Mouse (Mus musculus) lung, adult 18-20 months (tissue): Measurements from ENCODE around the gene Slc26a9.
"Not testable (repeated sequence)": the region's sequence is repeated elsewhere in the genome, so short reads cannot be mapped to it uniquely, and the experiment has no call there.

ENCODE experiments used
- DNase-seq, 2 experiments: peaks; one replicate each; pipeline ENCODE4 v3.0.0; 2022; ENCODE audit warnings: mixed read lengths in 2 of 2

Slc26a9 gene

DNA sequence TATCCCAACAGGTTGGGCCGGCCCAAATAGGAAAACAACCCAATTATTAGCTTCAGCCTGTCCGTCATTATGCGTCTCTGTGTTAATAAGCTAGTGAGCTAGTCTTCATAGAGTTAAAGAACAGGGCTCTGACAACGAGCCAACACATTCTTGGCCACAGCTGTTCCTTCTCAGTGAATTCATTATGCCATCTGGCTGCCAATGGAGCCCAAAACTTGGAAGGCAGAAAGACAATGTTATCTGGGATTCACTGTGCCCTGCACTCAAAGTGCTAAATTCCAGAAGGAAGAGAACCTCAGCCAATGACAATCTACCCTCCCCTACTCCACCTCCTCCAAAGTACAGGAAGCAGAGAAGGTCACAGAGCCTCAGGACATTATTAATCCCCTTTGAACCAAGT lies 26.8 kb downstream of the Slc26a9 start:
- no peak for DNase-seq

- no peak for DNase-seq
Measured at GRCm38 (mm10) chr1:131771440-131771839, 27.6 kb downstream of the Slc26a9 start.

DNA sequence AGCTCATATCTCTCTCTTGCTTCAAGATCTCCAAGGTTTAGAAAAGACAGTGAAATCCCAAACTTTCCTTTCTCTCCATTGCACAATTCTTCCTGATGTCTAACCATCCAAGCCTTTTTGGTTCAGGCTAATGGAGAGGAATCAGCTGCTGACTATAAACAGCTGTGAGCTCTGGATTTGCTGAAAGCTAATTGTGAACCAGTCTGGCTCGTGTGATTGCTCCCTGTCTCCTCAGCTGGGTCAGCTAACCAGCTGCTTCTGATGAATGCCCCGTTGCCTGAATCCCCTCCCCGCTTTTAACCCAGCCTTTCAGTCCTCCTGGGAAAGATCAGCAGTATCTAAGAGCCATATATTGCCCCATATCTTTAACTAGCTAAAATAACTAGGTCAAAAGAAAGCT lies 50.8 kb downstream of the Slc26a9 start:
- peak in 1 of 2 experiments; percentile 14 for DNase-seq

- no peak for DNase-seq
Measured at GRCm38 (mm10) chr1:131795171-131795570, 51.3 kb downstream of the Slc26a9 start.

- peak; percentile 77 to 86 for DNase-seq
Measured at GRCm38 (mm10) chr1:131797202-131797909, 53.5 kb downstream of the Slc26a9 start, which contains the start of gene Pm20d1. Pm20d1 (plus strand) TSS chr1:131797381.

DNA sequence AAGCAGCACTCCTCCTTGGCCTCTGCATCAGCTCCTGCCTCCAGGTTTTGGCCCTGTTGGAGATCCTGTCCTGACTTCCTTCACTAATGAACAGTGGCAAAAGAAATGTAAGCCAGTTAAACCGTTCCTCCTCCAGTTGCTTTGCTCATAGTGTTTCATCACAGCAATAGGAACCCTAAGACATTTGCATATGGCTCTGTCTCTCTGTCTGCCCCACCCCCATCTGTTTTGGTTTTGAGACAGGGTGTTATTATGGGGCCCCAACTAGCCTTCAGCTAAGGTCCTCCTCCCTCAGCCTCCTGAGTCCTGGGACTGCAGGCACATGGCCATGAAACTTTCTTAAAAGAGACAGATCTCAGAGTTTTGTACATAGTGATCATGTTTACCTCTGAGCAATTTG lies 56.2 kb downstream of the Slc26a9 start:
- no peak for DNase-seq

- no peak for DNase-seq
Measured at GRCm38 (mm10) chr1:131801071-131801470, 57.2 kb downstream of the Slc26a9 start.

GRCm38 (mm10) chr1:131802652-131803051 lies 58.8 kb downstream of the Slc26a9 start:
- peak in 1 of 2 experiments; percentile 6 for DNase-seq

- DNase-seq: no peak
Measured at GRCm38 (mm10) chr1:131804166-131804565, 60.3 kb downstream of the Slc26a9 start.

DNA sequence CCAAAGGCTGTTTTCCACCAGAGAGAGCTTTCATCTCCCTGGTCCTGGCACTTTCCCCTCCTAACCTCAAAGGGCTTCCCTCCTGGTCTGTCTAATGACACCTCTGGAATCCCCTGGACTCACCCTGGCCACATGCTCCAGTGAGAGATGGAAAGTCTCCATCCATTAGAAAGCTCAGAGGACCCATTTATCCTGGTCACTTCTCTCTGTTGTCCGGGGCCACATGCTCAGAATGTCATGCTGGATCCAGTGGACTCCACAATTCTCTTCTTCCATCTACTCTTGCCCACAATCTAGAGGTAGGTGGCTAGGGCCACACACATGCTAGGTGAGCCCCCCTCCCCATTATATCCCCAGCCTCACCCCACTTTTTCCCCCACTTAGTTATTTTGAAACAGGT lies 65.2 kb downstream of the Slc26a9 start:
- DNase-seq: no peak

DNA sequence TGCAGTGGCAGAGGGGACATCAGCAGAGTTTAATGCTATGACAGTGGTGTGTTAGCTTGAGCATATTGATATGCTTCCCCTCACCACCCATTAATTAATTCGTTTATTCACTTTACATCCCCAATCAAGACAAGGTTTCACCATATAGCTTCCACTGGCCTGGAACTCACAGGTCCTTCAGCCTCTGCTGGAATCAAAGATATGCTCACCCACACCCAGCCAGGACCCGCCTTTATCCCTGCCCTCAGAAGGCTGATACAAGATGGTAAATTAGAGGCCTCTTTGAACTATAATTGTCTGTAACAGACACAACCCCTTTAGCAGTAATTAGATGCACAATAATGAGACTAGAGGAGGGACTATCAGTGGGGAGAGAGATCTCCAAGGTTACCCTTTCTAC lies 65.8 kb downstream of the Slc26a9 start:
- DNase-seq: no peak

DNA sequence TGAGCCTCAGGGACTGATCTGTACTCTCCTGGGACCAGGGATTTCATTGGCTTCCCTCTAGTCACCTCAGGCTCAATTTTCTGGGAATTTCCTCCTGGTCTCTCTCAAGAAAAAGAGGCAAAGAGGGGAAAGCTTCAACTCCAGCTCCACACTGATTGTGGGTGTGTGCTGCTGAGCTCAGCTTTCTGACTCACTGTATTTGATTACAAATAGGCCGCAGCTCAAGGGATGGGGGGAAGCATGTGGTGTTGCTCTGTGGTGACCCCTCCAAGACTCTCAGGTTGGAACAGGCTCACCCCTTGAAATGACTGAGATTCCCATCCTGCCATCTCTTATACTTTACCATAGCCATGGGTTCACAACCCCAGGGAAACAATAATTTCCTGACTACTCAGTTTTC lies 67.6 kb downstream of the Slc26a9 start:
- no peak for DNase-seq

DNA sequence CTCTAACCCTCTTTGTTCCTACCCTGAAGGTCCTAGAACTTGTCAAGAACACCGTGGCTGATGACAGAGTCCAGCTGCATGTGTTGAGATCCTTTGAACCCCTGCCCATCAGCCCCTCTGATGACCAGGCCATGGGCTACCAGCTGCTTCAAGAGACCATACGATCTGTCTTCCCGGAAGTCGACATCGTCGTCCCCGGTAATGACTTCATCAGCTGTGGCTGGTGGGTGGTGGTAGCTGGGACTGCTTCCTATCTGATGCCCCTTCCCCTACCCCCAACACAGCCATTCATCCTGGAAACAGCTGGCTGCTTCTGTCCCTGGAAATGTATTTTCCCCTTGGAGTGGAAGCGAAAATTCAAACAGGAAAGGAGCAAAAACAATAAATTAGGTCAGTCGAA lies 68.2 kb downstream of the Slc26a9 start:
- no peak for DNase-seq

DNA sequence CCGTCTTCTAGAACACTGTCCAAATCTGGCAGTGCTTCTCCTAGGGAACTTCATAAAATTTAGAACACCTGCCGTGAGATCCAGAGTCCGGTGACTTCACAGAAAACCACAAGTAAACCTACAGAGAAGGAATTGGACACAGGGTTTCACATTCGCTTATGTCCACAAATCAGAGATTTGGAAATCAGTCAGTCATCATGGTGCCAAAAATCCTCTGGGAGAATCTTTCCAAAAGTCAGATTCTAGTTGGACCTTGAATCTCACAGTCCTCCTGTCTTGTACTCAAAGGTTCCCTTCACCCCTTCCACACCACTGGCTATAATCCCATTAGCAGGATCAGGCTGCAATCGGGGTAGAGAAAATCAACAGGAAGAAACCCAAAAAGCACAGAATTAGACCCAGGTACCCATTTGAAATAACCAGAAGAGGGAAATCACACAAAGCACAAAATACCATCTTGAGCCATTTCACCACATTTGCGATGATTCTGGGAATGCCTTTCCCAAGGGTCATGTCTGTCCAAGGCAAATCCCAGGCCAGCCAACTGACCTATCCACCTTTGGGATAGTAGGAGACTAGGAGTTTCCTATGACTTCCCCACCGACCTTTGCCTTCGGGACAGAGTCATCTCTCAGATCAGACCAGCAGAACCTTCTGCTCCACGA lies 68.9 kb downstream of the Slc26a9 start:
- no peak for DNase-seq

DNA sequence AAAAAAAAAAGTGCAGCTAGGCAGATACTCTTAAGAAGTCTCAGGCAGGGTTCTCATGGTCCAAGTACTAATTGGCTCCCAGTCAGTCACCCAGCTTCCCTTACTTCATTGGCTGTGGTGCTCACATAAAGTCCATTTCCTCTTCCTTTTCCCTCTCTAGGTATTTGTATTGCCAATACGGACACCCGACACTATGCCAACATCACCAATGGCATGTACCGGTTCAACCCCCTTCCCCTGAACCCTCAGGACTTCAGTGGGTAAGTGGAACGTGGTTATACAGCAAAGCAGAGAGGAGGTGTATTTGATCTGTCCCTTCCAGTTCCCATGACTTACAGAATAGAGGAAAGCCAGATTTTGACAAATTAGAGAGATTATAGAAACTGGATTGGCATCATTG lies 69.9 kb downstream of the Slc26a9 start:
- DNase-seq: no peak

DNA sequence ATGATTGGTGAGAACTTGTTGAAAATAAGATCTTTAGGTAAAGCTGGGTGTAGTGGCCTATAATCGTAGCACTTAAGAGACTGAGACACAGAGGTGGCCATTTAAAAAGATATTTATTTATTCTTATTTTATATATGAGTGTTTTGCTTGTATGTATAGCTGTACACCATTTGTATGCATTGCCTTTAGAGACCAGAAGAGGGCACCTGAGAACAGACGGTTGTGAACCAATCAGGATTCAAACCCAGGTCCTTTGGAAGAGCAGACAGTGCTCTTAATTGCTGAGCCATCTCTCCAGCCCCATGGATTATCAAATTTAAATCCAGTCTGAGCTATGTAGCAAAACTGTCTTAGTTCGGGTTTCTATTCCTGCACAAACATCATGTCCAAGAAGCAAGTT lies 70.4 kb downstream of the Slc26a9 start:
- no peak for DNase-seq

DNA sequence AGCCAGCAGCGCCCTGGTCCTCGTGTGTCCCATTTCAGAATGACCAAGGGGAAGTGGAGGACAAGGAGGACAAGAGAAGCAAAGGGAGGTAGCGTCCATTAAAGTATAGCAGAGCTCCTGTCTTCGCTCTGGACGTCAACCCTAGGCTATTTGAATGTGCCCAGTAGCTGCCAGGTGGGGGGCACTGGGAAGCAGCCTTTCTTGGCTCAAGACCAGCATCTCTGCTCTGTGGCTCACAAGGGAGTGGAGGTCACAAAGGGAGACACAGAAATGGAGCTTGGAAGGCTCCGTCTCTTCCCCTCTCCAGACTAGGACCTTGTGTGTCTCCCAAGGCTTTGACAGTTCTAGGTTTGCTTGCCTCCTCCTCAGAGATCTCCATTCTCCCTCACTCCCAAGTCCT lies 73.1 kb downstream of the Slc26a9 start:
- no peak for DNase-seq

DNA sequence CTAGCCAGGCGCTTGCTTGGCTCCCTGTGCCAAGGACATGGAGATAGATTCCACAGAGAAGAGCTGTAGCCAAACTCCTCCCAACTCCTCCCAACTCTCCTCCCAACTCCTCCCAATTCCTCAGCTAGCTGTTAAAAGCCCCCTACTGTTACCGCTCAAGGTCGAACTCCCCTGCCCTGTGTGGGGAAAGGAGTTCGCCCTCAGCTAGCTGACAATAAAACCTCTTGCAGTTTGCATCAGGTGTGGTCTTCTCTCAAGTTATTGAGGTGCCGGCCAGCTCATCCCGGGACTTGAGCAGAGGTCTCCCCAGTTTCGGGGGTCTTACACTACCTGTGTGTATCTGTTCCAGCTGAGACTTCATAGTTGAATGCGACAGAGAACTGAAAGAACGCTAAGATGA lies 76.5 kb downstream of the Slc26a9 start:
- not testable (repeated sequence) for DNase-seq

- DNase-seq: no peak
Measured at GRCm38 (mm10) chr1:131820887-131821328, 77.1 kb downstream of the Slc26a9 start.
